Mouse (Mus musculus): Measurements from ENCODE around the gene Cks1brt. TPM values are rescaled to one million over a fixed set of nuclear protein-coding genes. Genes with fewer than 3 reads are reported as not detected.

The Cks1brt gene
- polyA plus RNA-seq, 1 experiment from 2014 or later, result not detected

GRCm38 (mm10) chr8:85192346-85192745, 40.6 kb downstream of the Cks1brt start:
- Histone ChIP-seq H3K36me3 (no peaks in the 10 kb centered on the region), H3K9me3 (no peaks in the 10 kb centered on the region), H3K27ac (no peak overlapping the region), H3K4me1 (replicated peaks) (no peaks in the 10 kb centered on the region), H3K4me2 (replicated peaks) (no peak overlapping the region), H3K27me3 (replicated peaks) (no peaks in the 10 kb centered on the region), H3K4me3 (replicated peaks) (no peak overlapping the region), H3K9ac (no peak overlapping the region)
- 82% methylated on average over 1 of the region's 1 CpGs for WGBS
- no peak for ATAC-seq

- Histone ChIP-seq H3K27ac (no peak overlapping the region), H3K9me3 (no peaks in the 10 kb centered on the region), H3K4me1 (replicated peaks) (no peaks in the 10 kb centered on the region), H3K27me3 (replicated peaks) (no peaks in the 10 kb centered on the region), H3K4me3 (replicated peaks) (no peak overlapping the region), H3K9ac (no peak overlapping the region), H3K4me2 (replicated peaks) (no peak overlapping the region), H3K36me3 (no peaks in the 10 kb centered on the region)
- 77% methylated on average over 4 of the region's 4 CpGs for WGBS
- ATAC-seq, result no peak
Observed at GRCm38 (mm10) chr8:85220220-85220619, 68.5 kb downstream of the Cks1brt start.

- Histone ChIP-seq H3K4me3 (replicated peaks) (no peak overlapping the region), H3K4me2 (replicated peaks) (no peak overlapping the region), H3K9ac (no peak overlapping the region), H3K36me3 (no peaks in the 10 kb centered on the region), H3K27me3 (replicated peaks) (no peaks in the 10 kb centered on the region), H3K9me3 (no peaks in the 10 kb centered on the region), H3K4me1 (replicated peaks) (no peaks in the 10 kb centered on the region), H3K27ac (no peak overlapping the region)
- ATAC-seq, result no peak
- WGBS, result 50% methylated on average over 6 of the region's 6 CpGs
Observed at GRCm38 (mm10) chr8:85220992-85221391, 69.3 kb downstream of the Cks1brt start.

Other genes starting within 250 kb of the Cks1brt start
- gene Klf1, start 250.0 kb upstream of the Cks1brt start, polyA plus RNA-seq (2015; fragmentation: Nextera tagmentation; extraction: Ambion mirVana), result 6.4 and 7.7 TPM in 2 replicates
- gene Dnase2a, start 243.4 kb upstream of the Cks1brt start, polyA plus RNA-seq (2015; fragmentation: Nextera tagmentation; extraction: Ambion mirVana), result 8.7 and 10.2 TPM in 2 replicates
- gene Mast1, start 214.6 kb upstream of the Cks1brt start, polyA plus RNA-seq (2015; fragmentation: Nextera tagmentation; extraction: Ambion mirVana), result 1.6 TPM in 2 replicates
- 0.31 and 0.51 TPM in 2 replicates for gene Rtbdn, start 204.9 kb upstream of the Cks1brt start, polyA plus RNA-seq (2015; fragmentation: Nextera tagmentation; extraction: Ambion mirVana)
- not detected in 2 replicates for gene Gm49661, start 182.5 kb upstream of the Cks1brt start, polyA plus RNA-seq (2015; fragmentation: Nextera tagmentation; extraction: Ambion mirVana)
- gene Prdx2, start 182.3 kb upstream of the Cks1brt start, polyA plus RNA-seq (2015; fragmentation: Nextera tagmentation; extraction: Ambion mirVana), result 581 and 615 TPM in 2 replicates
- gene Rnaseh2a, start 182.2 kb upstream of the Cks1brt start, polyA plus RNA-seq (2015; fragmentation: Nextera tagmentation; extraction: Ambion mirVana), result 116 and 117 TPM in 2 replicates
- 28.4 and 30.7 TPM in 2 replicates for gene Junb, start 173.2 kb upstream of the Cks1brt start, polyA plus RNA-seq (2015; fragmentation: Nextera tagmentation; extraction: Ambion mirVana)
- 68.7 and 75.8 TPM in 2 replicates for gene Hook2, start 161.3 kb upstream of the Cks1brt start, polyA plus RNA-seq (2015; fragmentation: Nextera tagmentation; extraction: Ambion mirVana)
- 0.14 and 0.76 TPM in 2 replicates for gene Best2, start 137.4 kb upstream of the Cks1brt start, polyA plus RNA-seq (2015; fragmentation: Nextera tagmentation; extraction: Ambion mirVana)
- 125 and 130 TPM in 2 replicates for gene Asna1, start 126.6 kb upstream of the Cks1brt start, polyA plus RNA-seq (2015; fragmentation: Nextera tagmentation; extraction: Ambion mirVana)
- gene Trir, start 125.1 kb upstream of the Cks1brt start, polyA plus RNA-seq (2015; fragmentation: Nextera tagmentation; extraction: Ambion mirVana), result 110 and 113 TPM in 2 replicates
- gene Tnpo2, start 115.0 kb upstream of the Cks1brt start, polyA plus RNA-seq (2015; fragmentation: Nextera tagmentation; extraction: Ambion mirVana), result 28.1 and 29.4 TPM in 2 replicates
- gene Fbxw9, start 91.9 kb upstream of the Cks1brt start, polyA plus RNA-seq (2015; fragmentation: Nextera tagmentation; extraction: Ambion mirVana), result 25.2 and 27.4 TPM in 2 replicates
- gene Gm5741, start 83.9 kb upstream of the Cks1brt start, polyA plus RNA-seq (2015; fragmentation: Nextera tagmentation; extraction: Ambion mirVana), result not detected in 2 replicates
- 56.6 and 57.5 TPM in 2 replicates for gene Dhps, start 80.2 kb upstream of the Cks1brt start, polyA plus RNA-seq (2015; fragmentation: Nextera tagmentation; extraction: Ambion mirVana)
- 133 and 151 TPM in 2 replicates for gene Wdr83os, start 71.2 kb upstream of the Cks1brt start, polyA plus RNA-seq (2015; fragmentation: Nextera tagmentation; extraction: Ambion mirVana)
- 35.7 and 42.9 TPM in 2 replicates for gene Wdr83, start 70.6 kb upstream of the Cks1brt start, polyA plus RNA-seq (2015; fragmentation: Nextera tagmentation; extraction: Ambion mirVana)
- gene Man2b1, start 68.7 kb upstream of the Cks1brt start, polyA plus RNA-seq (2015; fragmentation: Nextera tagmentation; extraction: Ambion mirVana), result 55.4 and 55.7 TPM in 2 replicates
- 2.7 TPM in 2 replicates for gene Zfp791, start 28.8 kb upstream of the Cks1brt start, polyA plus RNA-seq (2015; fragmentation: Nextera tagmentation; extraction: Ambion mirVana)
- gene Olfr371, start 74.1 kb downstream of the Cks1brt start, polyA plus RNA-seq (2015; fragmentation: Nextera tagmentation; extraction: Ambion mirVana), result not detected in 2 replicates
- gene Orc6, start 147.7 kb downstream of the Cks1brt start, polyA plus RNA-seq (2015; fragmentation: Nextera tagmentation; extraction: Ambion mirVana), result 91.1 and 97.2 TPM in 2 replicates
- 167 and 190 TPM in 2 replicates for gene Vps35, start 147.9 kb downstream of the Cks1brt start, polyA plus RNA-seq (2015; fragmentation: Nextera tagmentation; extraction: Ambion mirVana)
- gene Mylk3, start 234.4 kb downstream of the Cks1brt start, polyA plus RNA-seq (2015; fragmentation: Nextera tagmentation; extraction: Ambion mirVana), result 11.0 and 11.2 TPM in 2 replicates